Mouse (Mus musculus): ENCODE results near the gene Hmgn3. TPM values are rescaled to one million over a fixed set of nuclear protein-coding genes. Genes with fewer than 3 reads are reported as not detected.

The Hmgn3 gene
- polyA plus RNA-seq (2012): not detected in 2 replicates

DNA sequence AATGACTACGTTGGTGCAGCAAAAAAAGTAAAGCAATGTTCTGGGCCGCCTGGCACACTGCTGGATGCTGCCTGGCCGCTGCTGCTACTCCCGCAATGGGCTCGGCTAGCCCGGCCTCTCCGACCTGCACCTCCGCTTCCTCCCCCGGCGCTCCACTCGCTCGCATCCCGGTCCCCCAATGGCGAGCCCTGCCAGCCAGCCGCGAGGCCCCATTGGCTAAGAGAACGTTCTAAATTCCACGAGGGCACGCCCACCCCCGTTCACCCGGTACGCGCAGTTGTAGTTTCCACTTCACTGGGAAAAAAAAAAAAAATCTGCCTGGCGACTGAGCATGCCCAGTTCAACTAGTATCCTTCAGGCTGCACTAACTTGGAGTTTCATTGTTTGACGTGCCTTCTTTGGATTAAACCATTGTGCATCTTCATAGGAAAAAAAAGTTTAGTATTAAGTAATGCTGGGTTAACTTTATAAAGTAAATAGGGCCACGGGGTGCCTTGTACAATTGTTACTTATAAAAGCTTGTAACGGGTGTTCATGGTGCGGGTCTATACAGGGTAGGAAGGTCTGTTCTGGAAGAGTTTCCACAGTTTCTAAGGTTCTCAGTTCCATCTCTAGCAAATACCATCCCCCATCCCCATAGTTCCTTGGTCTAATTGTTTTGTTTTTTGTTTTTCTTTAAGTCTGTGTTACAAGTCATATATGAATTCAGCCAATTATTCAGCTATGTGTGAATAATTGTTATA, at the start of gene Hmgn3:
Gene Hmgn3, minus strand, starts transcription at position 240 of the 743 bp plus-strand sequence.
- no peak for TF ChIP-seq GATA1 (IDR thresholded peaks at IDR 0.05; ENCODE audit: low read length)

- no peak for TF ChIP-seq GATA1 (IDR thresholded peaks at IDR 0.05; ENCODE audit: low read length)
Observed at GRCm38 (mm10) chr9:83195765-83196164, 49.3 kb upstream of the Hmgn3 start.

DNA sequence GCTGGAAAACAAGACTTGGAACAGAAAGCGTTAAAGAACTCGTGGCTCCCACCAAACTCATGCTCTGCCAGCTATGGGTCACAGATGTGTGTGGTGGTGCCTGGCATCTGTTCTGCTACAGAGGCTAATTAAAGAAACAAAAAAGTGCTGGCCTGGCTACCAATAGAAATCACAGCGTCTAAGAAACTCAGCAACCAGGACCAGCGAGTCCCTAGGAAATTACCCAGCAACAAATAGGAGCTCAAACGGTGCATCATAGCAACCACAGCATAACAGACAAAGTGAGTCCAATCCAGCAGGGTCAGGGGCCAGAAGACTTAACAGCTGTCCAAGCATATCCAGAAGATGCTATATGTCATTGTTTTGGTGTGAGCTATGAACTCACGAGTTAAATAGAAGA, 48.5 kb upstream of the Hmgn3 start:
- TF ChIP-seq GATA1 (IDR thresholded peaks at IDR 0.05; ENCODE audit: low read length): no peak

DNA sequence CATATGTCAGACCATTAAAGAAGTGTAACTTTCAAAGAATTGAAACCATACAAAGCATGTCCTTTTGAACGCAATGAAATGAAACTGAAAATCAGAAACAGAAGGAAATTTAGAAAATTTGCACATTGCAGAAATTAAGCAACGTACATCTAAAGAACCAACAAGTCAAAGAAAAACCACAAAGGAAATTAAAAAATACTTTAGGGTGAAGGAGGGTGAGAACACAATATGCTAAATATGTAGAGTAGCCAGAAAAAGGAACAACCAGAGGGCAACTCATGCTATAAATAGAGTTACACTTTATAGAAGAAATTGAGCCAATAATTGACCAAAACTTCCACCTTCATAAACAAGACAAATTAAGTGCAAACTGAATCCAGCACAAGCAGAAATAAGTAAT, 41.3 kb upstream of the Hmgn3 start:
- no peak for TF ChIP-seq GATA1 (IDR thresholded peaks at IDR 0.05; ENCODE audit: low read length)

DNA sequence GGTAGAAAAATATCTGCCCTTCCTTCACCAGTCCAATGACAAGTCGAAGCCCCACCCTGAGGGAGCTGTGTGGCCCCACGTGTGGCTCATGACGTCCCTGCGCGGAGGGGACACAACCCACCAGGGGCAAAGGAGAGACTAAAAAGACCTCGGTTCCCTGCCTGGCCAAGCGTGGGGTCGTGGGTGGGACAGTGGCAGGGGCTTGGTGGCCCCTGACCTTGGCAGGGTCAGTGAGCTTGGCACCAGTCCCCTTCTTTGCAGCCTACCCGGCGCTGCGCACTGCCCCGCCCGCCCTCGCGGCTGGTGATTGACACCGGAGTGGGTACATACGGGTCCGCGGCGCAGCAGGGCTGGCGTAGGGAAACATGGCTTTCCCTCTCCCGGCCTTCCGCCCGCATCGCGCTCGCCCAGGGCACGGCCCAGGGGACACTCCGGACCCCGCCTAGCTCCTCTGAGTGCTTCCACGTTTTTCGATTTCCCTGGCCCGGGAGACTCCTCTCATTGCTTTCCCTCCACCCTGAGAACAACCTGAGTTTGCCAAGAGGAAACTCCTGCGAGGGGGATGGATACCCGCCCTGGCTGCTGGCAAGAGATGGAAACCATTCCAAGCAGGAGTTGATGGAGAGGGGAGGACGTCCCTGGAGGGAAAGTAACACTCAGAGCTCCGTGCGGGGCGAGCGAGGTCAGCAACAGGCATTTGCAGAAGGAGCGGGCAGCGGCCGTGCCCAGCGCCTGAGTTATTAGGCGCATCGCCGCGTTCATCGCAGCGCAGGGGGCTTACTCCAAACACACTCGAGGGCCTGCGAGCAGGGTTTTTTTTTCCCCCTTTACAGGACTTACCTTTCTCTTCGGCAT, 667 bp downstream of the Hmgn3 start:
- TF ChIP-seq GATA1 (IDR thresholded peaks at IDR 0.05; ENCODE audit: low read length): no peak

DNA sequence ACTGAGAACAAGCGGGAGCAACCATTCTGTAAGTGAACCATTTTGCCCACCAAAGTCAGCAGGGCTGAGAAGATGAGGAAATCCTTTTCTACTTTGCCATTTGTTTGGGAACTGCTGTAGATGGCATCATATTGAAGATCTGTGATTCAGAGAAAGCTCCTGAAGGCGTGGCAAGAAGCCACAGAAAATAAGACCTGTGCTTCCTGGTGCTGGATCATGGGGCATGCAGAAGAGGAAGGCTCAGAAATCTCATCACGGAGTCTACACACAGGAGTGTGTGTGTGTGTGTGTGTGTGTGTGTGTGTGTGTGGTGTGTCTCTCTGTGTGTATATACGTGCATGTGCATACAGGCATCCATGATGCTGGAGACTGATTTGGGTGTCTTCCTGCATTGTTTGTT, 16.7 kb downstream of the Hmgn3 start:
- no peak for TF ChIP-seq GATA1 (IDR thresholded peaks at IDR 0.05; ENCODE audit: low read length)

GRCm38 (mm10) chr9:83127840-83128239, 18.6 kb downstream of the Hmgn3 start:
- no peak for TF ChIP-seq GATA1 (IDR thresholded peaks at IDR 0.05; ENCODE audit: low read length)

GRCm38 (mm10) chr9:83119211-83119610, 27.3 kb downstream of the Hmgn3 start:
- TF ChIP-seq GATA1 (IDR thresholded peaks at IDR 0.05; ENCODE audit: low read length): no peak

DNA sequence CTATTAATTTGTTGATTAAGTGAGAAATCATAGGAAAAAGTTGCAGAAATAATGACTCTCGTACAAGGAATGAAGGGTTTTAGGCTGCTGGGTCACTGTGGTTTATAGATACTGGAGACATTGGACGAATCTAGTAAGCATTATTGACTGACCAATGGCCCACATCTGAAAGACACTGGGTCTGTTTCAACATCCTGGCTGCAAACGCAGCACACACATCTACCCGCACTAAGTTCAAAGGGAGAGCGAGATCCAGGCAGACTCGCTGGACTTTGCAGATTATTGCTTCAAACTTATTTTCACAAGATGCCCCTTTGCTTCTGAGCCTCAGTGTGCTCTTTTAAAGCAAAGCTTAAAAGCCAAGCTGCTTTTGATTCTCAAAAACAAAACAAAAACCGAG, 29.0 kb downstream of the Hmgn3 start:
- TF ChIP-seq GATA1 (IDR thresholded peaks at IDR 0.05; ENCODE audit: low read length): no peak

GRCm38 (mm10) chr9:83116774-83117474, 29.6 kb downstream of the Hmgn3 start:
- no peak for TF ChIP-seq GATA1 (IDR thresholded peaks at IDR 0.05; ENCODE audit: low read length)

DNA sequence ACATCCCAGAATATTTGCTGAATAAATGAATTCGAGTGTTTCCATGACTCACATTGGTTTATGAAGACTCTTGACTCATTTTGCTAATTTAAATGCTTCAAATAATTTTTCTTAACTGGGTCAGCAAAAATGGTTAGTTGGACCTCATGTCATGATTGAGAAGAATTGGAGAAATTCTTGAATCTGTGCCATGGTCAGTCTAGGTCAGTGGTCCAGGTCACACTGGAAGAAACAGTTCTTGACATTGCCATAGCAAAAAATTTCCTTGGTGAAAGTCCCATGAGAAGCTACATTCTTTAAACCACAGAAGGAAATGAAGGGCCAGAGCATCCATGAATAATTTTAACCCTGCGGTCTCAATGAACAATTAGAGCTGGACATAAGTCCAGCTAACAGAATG, 30.8 kb downstream of the Hmgn3 start:
- no peak for TF ChIP-seq GATA1 (IDR thresholded peaks at IDR 0.05; ENCODE audit: low read length)

GRCm38 (mm10) chr9:83113800-83114217, 32.7 kb downstream of the Hmgn3 start:
- no peak for TF ChIP-seq GATA1 (IDR thresholded peaks at IDR 0.05; ENCODE audit: low read length)

- TF ChIP-seq GATA1 (IDR thresholded peaks at IDR 0.05; ENCODE audit: low read length): no peak
Observed at GRCm38 (mm10) chr9:83112305-83112768, 34.1 kb downstream of the Hmgn3 start.

DNA sequence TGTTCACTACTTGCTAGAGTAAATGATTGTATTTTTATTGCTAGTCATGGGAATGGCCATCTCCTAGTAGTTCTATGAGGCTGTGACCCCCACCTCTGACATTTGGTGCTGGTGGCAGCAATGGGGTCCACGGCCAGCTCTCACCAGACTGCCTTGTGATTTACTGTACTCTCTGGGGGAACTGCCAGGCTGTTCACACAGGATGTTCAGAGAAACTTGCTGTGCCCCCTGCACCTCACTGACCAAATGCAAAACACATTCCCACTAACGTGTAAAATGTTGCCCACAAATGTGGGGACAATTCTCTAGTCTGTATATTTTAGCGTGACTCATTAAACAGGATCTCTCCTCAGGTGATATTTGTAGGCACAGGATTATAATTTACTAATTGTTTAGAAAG, 34.7 kb downstream of the Hmgn3 start:
- no peak for TF ChIP-seq GATA1 (IDR thresholded peaks at IDR 0.05; ENCODE audit: low read length)

- no peak for TF ChIP-seq GATA1 (IDR thresholded peaks at IDR 0.05; ENCODE audit: low read length)
Observed at GRCm38 (mm10) chr9:83111117-83111686, 35.3 kb downstream of the Hmgn3 start.

Measured in G1E-ER4 (cell line).